Mouse (Mus musculus): ENCODE results near the gene Vps13d.

DNA sequence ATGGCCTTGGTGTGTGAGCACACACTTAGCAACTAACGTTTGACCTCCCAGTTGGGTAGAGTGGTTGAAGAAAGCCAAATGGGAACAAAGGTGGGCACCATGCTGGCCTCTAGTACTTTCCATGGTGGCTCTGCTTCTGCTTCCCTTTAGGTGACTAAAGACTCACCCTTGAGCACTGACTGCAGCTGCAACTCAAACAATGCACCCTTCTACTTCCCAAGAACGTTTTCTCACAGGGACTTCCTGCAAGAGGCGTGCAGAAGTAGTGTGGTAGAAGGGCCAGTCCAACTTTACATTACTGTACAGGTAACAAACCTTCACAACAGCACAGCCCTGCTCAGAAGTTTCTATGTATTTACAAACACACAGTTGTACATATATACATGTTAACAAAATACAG is 220.3 kb downstream of the Vps13d start:
- TF ChIP-seq CTCF (IDR thresholded peaks at IDR 0.05; ENCODE audit: insufficient read depth, low read depth, low read length): no peak
- no peak for TF ChIP-seq POLR2A (IDR thresholded peaks at IDR 0.05; ENCODE audit: insufficient read depth, low read depth, low read length)
